Mouse (Mus musculus) stomach, embryonic 16.5 days (tissue): ENCODE results near the gene Spns1. TPM values are rescaled to one million over a fixed set of nuclear protein-coding genes. Genes with fewer than 3 reads are reported as not detected.

Experiments
- ATAC-seq: fragments of 200-750 bp; cut with Nextera tagmentation; 2 replicates; pipeline ENCODE4 v1.8.0; 2017; ENCODE audit warnings: moderate number of reproducible peaks, moderate TSS enrichment; ENCODE audit not compliant: insufficient read depth, low FRiP score
- H3K27ac ChIP-seq: fragments of 300-500 bp; sonication (generic); 2 replicates; pipeline ENCODE4 v1.5.1; 2014; ENCODE audit warnings: low read length
- H3K27me3 ChIP-seq: fragments of 300-500 bp; sonication (generic); 2 replicates; pipeline ENCODE4 v1.6.1; 2014; ENCODE audit warnings: low read length, control low read depth, mixed read lengths; ENCODE audit not compliant: control insufficient read depth, insufficient read depth
- H3K36me3 ChIP-seq: fragments of 300-500 bp; sonication (generic); 2 replicates; pipeline ENCODE4 v1.6.1; 2014; ENCODE audit warnings: low read length; ENCODE audit not compliant: control insufficient read depth, insufficient read depth
- H3K4me1 ChIP-seq: fragments of 300-500 bp; sonication (generic); 2 replicates; pipeline ENCODE4 v1.6.1; 2014; ENCODE audit warnings: low read length, control low read depth, mixed read lengths; ENCODE audit not compliant: control insufficient read depth, insufficient read depth
- H3K4me2 ChIP-seq: fragments of 300-500 bp; sonication (generic); 2 replicates; pipeline ENCODE4 v1.6.1; 2014; ENCODE audit warnings: low read depth, low read length, mixed read lengths
- H3K4me3 ChIP-seq: fragments of 300-500 bp; sonication (generic); replicated peaks from 2 replicates; pipeline ENCODE4 v1.5.1; 2014; ENCODE audit warnings: mild to moderate bottlenecking, low read length
- H3K9ac ChIP-seq: fragments of 300-500 bp; sonication (generic); 2 replicates; pipeline ENCODE4 v1.6.1; 2014; ENCODE audit warnings: low read length
- H3K9me3 ChIP-seq: fragments of 300-500 bp; sonication (generic); replicated peaks from 2 replicates; pipeline ENCODE4 v1.6.1; 2016; ENCODE audit warnings: low read length, control low read depth; ENCODE audit not compliant: control insufficient read depth
- WGBS: fragments of 180-500 bp; shearing (Covaris S2); extraction: QIAGEN DNeasy Blood & Tissue Kit; methylation state at CpG from one replicate; pipeline ENCODE4 v1.1.7; 2014; 5-methylcytosine and 5-hydroxymethylcytosine counted together
- polyA plus RNA-seq: library from polyadenylated mRNA; unstranded; fragments of >200 nt; fragmentation: Nextera tagmentation; extraction: Ambion mirVana; gene quantifications from 2 replicates; pipeline ENCODE4 v1.2.1, GENCODE M21; 2015

The Spns1 gene
- polyA plus RNA-seq, 1 experiment from 2014 or later: 48.1 TPM

GRCm38 (mm10) chr7:126357838-126358237 lies 19.4 kb downstream of the Spns1 start:
- WGBS: 79% methylated on average over 6 of the region's 6 CpGs
- Histone ChIP-seq H3K4me2 (no peak overlapping the region), H3K4me3 (no peak overlapping the region), H3K4me1 (no peaks in the 10 kb centered on the region; the same call in 1 of the 2 replicates), H3K27ac (no peak overlapping the region), H3K9me3 (no peaks in the 10 kb centered on the region), H3K9ac (no peak overlapping the region), H3K36me3 (no peaks in the 10 kb centered on the region), H3K27me3 (no peaks in the 10 kb centered on the region)
- no peak for ATAC-seq

GRCm38 (mm10) chr7:126356793-126357591 lies 20.3 kb downstream of the Spns1 start:
- Histone ChIP-seq H3K9me3 (no peaks in the 10 kb centered on the region), H3K9ac (no peak overlapping the region), H3K4me1 (no peaks in the 10 kb centered on the region; the same call in 1 of the 2 replicates), H3K4me2 (no peak overlapping the region), H3K27ac (no peak overlapping the region), H3K27me3 (no peaks in the 10 kb centered on the region), H3K36me3 (no peaks in the 10 kb centered on the region), H3K4me3 (no peak overlapping the region)
- no peak for ATAC-seq
- 37% methylated on average over 7 of the region's 7 CpGs for WGBS

- ATAC-seq: no peak
- H3K9me3 ChIP-seq: no peaks in the 10 kb centered on the region
- H3K4me1 ChIP-seq: no peaks in the 10 kb centered on the region; the same call in 1 of the 2 replicates
- 43% methylated on average over 5 of the region's 5 CpGs for WGBS
- H3K4me3 ChIP-seq: no peak overlapping the region
- H3K27me3 ChIP-seq: no peaks in the 10 kb centered on the region
- H3K36me3 ChIP-seq: no peaks in the 10 kb centered on the region
- no peak overlapping the region for H3K9ac ChIP-seq
- H3K4me2 ChIP-seq: no peak overlapping the region
- no peak overlapping the region for H3K27ac ChIP-seq
Observed at GRCm38 (mm10) chr7:126355847-126356597, 21.2 kb downstream of the Spns1 start.

- Histone ChIP-seq H3K4me2 (no peak overlapping the region), H3K36me3 (no peaks in the 10 kb centered on the region), H3K9me3 (no peaks in the 10 kb centered on the region), H3K9ac (no peak overlapping the region), H3K4me3 (no peak overlapping the region), H3K27me3 (no peaks in the 10 kb centered on the region), H3K4me1 (no peaks in the 10 kb centered on the region; the same call in 1 of the 2 replicates), H3K27ac (no peak overlapping the region)
- ATAC-seq: no peak
- 41% methylated on average over 14 of the region's 14 CpGs for WGBS
Observed at GRCm38 (mm10) chr7:126354738-126355614, 22.3 kb downstream of the Spns1 start.

GRCm38 (mm10) chr7:126353994-126354365 lies 23.3 kb downstream of the Spns1 start:
- ATAC-seq: no peak
- 81% methylated on average over 3 of the region's 3 CpGs for WGBS
- H3K4me1 ChIP-seq: no peaks in the 10 kb centered on the region; the same call in 1 of the 2 replicates

GRCm38 (mm10) chr7:126353251-126353993 lies 23.8 kb downstream of the Spns1 start:
- H3K4me3 ChIP-seq: no peak overlapping the region
- H3K36me3 ChIP-seq: no peaks in the 10 kb centered on the region
- H3K4me1 ChIP-seq: no peaks in the 10 kb centered on the region; the same call in 1 of the 2 replicates
- no peaks in the 10 kb centered on the region for H3K27me3 ChIP-seq
- no peaks in the 10 kb centered on the region for H3K9me3 ChIP-seq
- no peak overlapping the region for H3K4me2 ChIP-seq
- 62% methylated on average over 11 of the region's 11 CpGs for WGBS
- no peak overlapping the region for H3K27ac ChIP-seq
- ATAC-seq: no peak
- no peak overlapping the region for H3K9ac ChIP-seq

More at GRCm38 (mm10) chr7:126353994-126354365, 23.3 kb downstream of the Spns1 start:
- Histone ChIP-seq H3K27ac (no peak overlapping the region), H3K36me3 (no peaks in the 10 kb centered on the region), H3K4me3 (no peak overlapping the region), H3K4me2 (no peak overlapping the region), H3K27me3 (no peaks in the 10 kb centered on the region), H3K9me3 (no peaks in the 10 kb centered on the region), H3K9ac (no peak overlapping the region)

- no peaks in the 10 kb centered on the region for H3K9me3 ChIP-seq
- H3K4me3 ChIP-seq: no peak overlapping the region
- H3K4me2 ChIP-seq: no peak overlapping the region
- no peaks in the 10 kb centered on the region for H3K4me1 ChIP-seq
- H3K27ac ChIP-seq: no peak overlapping the region
- no peak for ATAC-seq
- H3K36me3 ChIP-seq: no peaks in the 10 kb centered on the region
- H3K27me3 ChIP-seq: no peaks in the 10 kb centered on the region
- no peak overlapping the region for H3K9ac ChIP-seq
- 57% methylated on average over 10 of the region's 10 CpGs for WGBS
Observed at GRCm38 (mm10) chr7:126351419-126351951, 25.8 kb downstream of the Spns1 start.

GRCm38 (mm10) chr7:126350748-126351418 lies 26.4 kb downstream of the Spns1 start:
- Histone ChIP-seq H3K9ac (no peak overlapping the region), H3K27ac (no peak overlapping the region), H3K4me2 (peak overlapping the region; percentile 34), H3K36me3 (no peaks in the 10 kb centered on the region), H3K4me3 (no peak overlapping the region), H3K27me3 (no peaks in the 10 kb centered on the region), H3K4me1 (no peaks in the 10 kb centered on the region), H3K9me3 (no peaks in the 10 kb centered on the region)
- WGBS: 63% methylated on average over 20 of the region's 20 CpGs
- no peak for ATAC-seq
